Mouse (Mus musculus) kidney, postnatal 10 days (tissue): Measurements from ENCODE around the gene Mipol1.
"Not testable (repeated sequence)": the region's sequence is repeated elsewhere in the genome, so short reads cannot be mapped to it uniquely, and the experiment has no call there.

Experiments
- DNase-seq: peaks from one replicate; pipeline ENCODE4 v3.0.0; 2021; ENCODE audit warnings: mixed read lengths

The Mipol1 gene

DNA sequence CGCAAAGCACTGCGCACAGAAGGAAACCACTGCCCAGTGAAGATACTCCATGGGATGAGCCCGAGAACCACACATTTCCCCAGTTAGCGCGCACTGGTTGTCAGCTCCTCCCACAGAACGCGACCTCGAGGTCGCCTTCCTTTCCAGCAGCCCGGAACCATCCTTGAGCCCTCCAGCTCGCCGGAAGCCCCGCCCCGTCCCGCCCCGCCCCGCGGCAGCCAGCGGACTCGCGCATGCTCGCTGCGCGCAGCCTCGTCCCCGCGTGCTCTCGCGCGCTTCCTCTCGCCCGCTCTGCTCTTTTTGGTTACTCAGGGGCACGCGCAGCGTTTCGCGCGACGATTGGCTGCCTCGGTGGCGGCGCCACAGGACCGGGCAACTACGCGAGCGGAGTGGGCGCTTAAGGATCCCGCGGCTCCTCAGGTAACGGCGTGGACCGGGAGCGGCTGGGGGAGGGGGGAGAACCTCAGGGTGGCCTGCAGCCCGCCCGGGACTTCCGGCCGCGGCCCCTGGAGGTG is at the start of gene Mipol1, which contains the start of gene Prps1l3:
Gene Mipol1 (plus strand): TSS at position 236 of the 515 bp plus-strand sequence.
Gene Prps1l3 (plus strand): TSS at position 221 of the 515 bp plus-strand sequence.
- peak; percentile 93 for DNase-seq

DNA sequence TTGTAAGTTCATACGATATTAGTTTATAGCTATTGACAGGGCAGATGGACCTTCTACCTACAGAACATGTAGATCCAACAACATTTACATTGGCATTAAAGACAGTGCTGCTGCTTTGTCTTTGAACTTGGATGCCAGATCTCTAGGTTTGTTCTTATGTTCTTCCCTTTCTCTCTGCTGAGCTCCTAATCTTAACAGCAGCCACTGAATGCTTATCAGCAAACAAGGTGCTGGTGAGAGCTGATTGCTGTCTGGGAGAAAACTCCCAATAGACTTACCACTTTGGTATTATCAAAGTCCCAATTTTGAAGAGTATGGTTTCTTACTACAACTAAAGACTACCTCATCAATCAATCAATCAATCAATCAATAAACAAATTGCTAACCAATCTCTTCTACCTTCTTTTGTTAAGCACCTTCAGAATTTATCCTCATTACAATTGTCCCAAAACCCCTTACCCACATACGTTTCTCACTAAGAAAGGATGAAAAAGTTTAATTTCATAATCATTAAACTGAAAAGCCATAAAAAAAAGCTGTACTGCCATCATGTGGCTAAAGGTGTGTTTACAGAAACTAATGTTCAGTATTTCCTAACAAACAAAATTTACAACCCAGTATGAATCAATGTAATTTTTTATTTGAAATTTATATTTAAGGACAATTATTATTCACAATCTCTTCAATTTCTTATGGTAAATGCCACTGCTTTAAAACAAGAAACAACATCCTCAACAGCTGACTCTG is 45.7 kb upstream of the Mipol1 start:
- no peak for DNase-seq

DNA sequence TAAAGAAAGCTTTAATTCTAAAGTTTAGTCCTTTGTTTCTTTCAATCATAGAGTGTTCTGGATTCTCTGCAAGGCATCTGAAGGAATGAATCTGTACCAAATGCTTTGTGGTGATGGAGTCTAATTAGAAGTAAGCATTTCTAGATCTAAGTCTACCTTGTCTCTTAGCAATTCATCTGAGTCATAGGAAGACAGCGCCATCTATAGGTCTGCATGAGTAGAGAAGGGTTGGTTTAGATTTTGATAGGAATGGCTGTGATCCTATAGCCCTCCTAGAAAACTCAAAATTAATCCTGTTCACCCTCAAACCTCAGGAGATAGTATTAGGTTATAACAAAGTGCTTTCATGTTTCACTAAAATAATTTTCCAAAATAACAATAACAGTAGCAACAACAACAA is 44.8 kb upstream of the Mipol1 start:
- no peak for DNase-seq

- DNase-seq = no peak
Observed at GRCm38 (mm10) chr12:57186126-57186525, 44.1 kb upstream of the Mipol1 start.

GRCm38 (mm10) chr12:57187032-57187431 is 43.2 kb upstream of the Mipol1 start:
- no peak for DNase-seq

- peak; percentile 7 for DNase-seq
Observed at GRCm38 (mm10) chr12:57194609-57195008, 35.6 kb upstream of the Mipol1 start.

GRCm38 (mm10) chr12:57196286-57196607 is 34.0 kb upstream of the Mipol1 start:
- no peak for DNase-seq

DNA sequence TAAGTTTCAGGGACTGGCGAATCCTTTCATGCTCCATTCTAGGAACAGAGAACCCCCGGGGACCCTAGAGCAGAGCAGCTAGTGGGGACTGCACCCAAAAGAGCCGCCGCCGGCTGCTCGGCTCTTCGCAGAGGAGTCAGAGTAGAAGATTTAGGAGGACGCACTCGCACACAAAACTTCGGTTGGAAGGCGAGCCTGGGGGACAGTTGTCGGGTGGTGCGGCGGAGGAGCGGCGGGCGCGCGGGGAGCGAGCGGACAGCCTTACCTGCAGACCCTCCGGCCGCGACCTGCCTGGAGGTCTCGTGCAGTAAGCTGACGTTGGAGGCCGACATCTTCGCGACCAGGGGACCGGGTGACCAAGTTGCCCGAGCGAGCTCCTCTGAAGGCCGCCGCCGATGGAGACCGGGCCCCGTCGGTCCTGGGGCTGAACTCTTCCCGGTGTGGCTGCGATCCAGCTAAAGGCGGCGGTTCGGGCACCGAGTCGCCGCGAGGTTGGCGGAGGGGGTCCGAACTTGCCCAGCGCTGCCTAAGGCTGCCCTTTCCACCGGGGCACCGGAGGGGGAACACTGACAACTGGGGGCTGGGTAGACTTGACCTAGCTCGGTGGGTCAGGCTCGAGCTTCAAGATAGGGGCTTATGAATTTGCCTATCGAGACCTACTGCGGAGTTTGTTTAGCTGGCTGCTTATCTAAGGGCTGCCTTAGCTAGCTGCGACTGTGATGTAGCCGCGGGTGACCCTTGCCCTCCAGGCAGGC is 33.4 kb upstream of the Mipol1 start:
- peak; percentile 67 for DNase-seq

GRCm38 (mm10) chr12:57197363-57198026 is 32.7 kb upstream of the Mipol1 start, which contains the start of gene Slc25a21:
Gene Slc25a21 (minus strand): TSS chr12:57197472.
- DNase-seq = no peak

GRCm38 (mm10) chr12:57198269-57198668 is 32.0 kb upstream of the Mipol1 start:
- DNase-seq = no peak

DNA sequence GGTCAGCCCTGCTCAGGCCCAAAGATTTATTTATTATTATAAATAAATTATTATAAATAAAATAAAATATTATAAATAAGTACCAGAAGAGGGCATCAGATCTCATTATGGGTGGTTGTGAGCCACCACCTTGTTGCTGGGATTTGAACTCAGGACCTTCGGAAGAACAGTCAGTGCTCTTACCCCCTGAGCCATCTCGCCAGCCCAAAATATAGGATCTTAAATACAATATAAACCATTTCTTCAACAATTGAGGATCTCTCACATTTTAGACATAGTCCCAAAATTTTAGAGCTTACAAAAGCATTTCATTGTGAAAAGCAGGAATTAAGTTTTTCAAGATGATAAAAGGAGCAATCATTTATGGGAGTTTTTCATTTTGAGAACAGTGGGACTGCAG is 30.8 kb upstream of the Mipol1 start:
- DNase-seq = no peak

DNA sequence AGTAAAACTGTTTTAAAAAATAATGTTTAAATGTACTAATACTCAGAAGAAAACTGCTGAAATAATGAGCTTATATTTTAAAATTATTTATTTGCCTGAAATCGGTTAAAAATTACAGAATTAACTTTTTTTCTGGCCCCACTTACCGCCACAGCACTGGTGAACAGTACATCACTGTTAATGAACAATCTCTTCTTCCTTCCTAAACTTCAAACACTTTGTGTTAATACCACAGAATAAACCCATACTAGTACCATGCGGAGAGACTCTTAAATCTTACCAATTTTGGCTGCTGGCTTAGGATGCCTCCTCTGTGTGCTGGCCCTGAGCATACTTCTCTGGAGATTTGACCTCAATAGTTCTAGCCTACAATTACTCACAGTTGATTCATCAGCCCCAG is 28.3 kb upstream of the Mipol1 start:
- no peak for DNase-seq

GRCm38 (mm10) chr12:57204276-57204851 is 25.9 kb upstream of the Mipol1 start:
- no peak for DNase-seq

GRCm38 (mm10) chr12:57211353-57212311 is 18.6 kb upstream of the Mipol1 start:
- DNase-seq = peak; percentile 71

- DNase-seq = not testable (repeated sequence)
Observed at GRCm38 (mm10) chr12:57212463-57212862, 17.8 kb upstream of the Mipol1 start.

DNA sequence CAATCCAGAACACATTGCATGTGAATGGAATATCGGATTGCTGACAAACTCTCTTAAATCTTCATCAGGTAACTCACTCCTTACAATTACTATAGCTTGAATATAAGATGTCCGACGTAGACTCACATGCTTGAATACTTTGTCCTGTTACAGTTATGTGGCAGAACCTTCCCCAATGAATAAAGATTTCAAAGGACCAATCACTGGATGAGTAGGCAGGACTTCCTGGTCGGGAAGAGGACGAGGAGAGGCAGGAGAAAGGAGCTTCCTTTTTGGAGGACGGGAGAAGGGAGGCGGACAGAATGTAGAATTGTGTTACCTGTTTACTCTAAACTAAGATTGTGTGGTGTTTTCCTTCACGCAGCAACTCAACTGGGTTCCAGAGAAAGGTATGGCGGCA is 3.8 kb upstream of the Mipol1 start:
- no peak for DNase-seq

DNA sequence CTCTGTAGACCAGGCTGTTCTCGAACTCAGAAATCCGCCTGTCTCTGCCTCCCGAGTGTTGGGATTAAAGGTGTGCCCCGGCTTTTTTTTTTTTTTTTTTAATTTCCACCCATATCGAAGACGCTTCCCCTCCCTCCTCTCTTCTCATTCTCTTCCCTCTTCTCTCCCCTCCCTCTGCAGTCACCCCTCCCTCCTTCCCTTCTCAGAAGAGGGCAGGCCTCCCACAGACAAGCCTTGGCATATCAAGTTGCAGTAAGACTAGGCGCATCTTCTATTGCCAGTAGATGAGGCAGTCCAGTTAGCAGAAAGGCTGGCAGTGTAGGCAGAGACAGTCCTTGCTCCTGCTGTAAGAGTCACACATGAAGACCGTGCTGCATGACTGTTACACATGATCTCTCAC is 2.5 kb upstream of the Mipol1 start:
- no peak for DNase-seq

GRCm38 (mm10) chr12:57229703-57230102 is 524 bp upstream of the Mipol1 start:
- DNase-seq = no peak

- DNase-seq = peak; percentile 45
Observed at GRCm38 (mm10) chr12:57231085-57231875, 1.1 kb downstream of the Mipol1 start.

GRCm38 (mm10) chr12:57233386-57233785 is 3.2 kb downstream of the Mipol1 start:
- DNase-seq = no peak
